Mouse (Mus musculus): Measurements from ENCODE around the gene Fam160b1. TPM values are rescaled to one million over a fixed set of nuclear protein-coding genes. Genes with fewer than 3 reads are reported as not detected.
A peak's percentile ranks its signal among the peaks of the same experiment; 100 is the strongest.

Fam160b1 gene
- polyA plus RNA-seq, 1 experiment from 2014 or later: 15.7 TPM

- no peak for ATAC-seq (ENCODE audit: low FRiP score)
- Histone ChIP-seq H3K27me3 (no peaks in the 10 kb centered on the region), H3K27ac (no peak overlapping the region), H3K4me1 (no peaks in the 10 kb centered on the region), H3K9me3 (no peaks in the 10 kb centered on the region), H3K4me3 (replicated peaks) (no peak overlapping the region), H3K9ac (no peak overlapping the region), H3K4me2 (no peak overlapping the region), H3K36me3 (replicated peaks) (peaks cover 94% of the 10 kb centered on the region)
- 90% methylated on average over 11 of the region's 11 CpGs for WGBS
These were observed 15.3 kb downstream of the Fam160b1 start for GRCm38 (mm10) chr19:57375746-57376145.

DNA sequence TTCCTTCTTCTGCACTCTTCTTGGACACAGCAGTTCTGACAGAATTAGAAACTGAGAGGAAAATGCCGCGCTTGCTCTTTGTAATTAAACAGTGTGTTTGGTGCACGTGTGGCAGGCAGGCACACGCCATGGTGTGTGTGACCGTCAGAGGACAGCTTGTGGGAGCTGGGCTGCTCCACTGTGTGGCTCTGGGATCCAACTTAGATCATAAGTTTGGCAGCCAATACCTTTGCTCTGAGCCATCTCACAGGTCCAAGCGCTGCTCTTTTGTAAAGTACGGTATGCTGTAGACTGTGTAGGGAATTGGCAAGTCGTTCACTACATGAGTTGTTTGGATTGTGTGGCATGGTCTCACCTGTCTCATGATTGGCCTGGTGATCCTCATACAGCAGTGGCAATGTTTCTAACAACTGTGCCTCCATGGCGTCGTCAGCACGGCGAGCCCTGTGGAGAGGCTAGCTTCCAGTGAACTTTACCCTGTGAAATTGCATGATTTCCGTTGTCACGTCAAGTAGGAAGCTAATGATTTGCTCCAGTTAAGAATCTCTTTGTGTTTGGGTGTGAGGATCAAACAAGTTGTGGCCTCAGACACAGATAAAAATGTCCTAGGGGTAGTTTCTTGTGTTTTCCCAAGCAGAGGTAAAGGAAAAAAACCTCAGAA, 16.7 kb downstream of the Fam160b1 start:
- no peaks in the 10 kb centered on the region for H3K4me1 ChIP-seq
- no peaks in the 10 kb centered on the region for H3K9me3 ChIP-seq
- no peak overlapping the region for H3K4me2 ChIP-seq
- H3K27ac ChIP-seq: no peak overlapping the region
- no peak overlapping the region for H3K4me3 ChIP-seq (replicated peaks)
- no peak for ATAC-seq (ENCODE audit: low FRiP score)
- no peak overlapping the region for H3K9ac ChIP-seq
- peaks cover 93% of the 10 kb centered on the region for H3K36me3 ChIP-seq (replicated peaks)
- no peaks in the 10 kb centered on the region for H3K27me3 ChIP-seq
- 97% methylated on average over 14 of the region's 14 CpGs for WGBS

DNA sequence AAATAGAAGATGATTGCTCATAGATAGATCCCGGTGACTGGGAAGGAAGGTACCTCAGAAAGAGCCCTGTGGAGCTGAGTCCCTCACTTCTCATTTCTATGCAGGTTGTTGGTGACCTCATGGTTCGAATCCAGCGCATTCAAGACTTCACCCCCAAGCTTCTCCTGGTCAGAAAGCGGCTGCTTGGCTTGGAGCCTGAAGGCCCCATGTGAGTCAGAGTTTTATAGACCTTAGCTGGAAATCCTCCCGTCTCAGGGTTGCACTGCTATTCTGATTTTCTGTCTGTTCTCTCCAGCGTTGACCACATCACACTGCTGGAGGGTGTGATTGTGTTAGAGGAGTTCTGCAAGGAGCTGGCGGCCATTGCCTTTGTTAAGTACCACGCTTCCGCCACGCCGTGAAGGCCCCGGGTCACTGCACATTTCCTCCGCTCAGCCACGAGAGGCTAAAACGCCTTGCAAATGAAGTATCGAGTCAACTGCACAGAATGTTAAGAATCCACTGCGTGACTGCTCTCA, 25.8 kb downstream of the Fam160b1 start:
- H3K4me2 ChIP-seq: no peak overlapping the region
- no peak for ATAC-seq (ENCODE audit: low FRiP score)
- H3K27me3 ChIP-seq: no peaks in the 10 kb centered on the region
- H3K27ac ChIP-seq: no peak overlapping the region
- no peak overlapping the region for H3K4me3 ChIP-seq (replicated peaks)
- H3K36me3 ChIP-seq (replicated peaks): peaks cover 84% of the 10 kb centered on the region
- WGBS: 91% methylated on average over 17 of the region's 17 CpGs
- H3K9me3 ChIP-seq: no peaks in the 10 kb centered on the region
- H3K4me1 ChIP-seq: no peaks in the 10 kb centered on the region
- H3K9ac ChIP-seq: no peak overlapping the region

DNA sequence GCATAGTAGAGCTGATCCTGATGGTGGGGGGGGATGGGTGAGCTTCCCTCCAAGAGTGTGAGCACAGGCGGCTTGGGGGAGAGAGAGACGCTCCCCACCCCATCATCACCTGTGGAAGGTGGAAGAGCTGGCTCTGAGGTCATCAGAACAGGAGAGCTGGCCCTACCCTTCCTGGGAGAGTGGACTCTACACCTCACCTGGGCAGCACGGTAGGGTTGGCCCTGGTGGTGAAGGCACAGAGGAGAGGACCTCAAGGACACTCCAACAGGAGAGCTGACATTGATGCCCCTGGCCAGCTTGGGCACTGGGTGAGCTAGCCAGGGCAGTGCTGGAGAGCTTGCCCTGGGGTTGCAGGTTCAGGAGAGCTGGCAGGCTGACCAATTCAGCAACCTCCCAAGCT, 31.1 kb downstream of the Fam160b1 start:
- 92% methylated on average over 3 of the region's 3 CpGs for WGBS
- H3K27me3 ChIP-seq: no peaks in the 10 kb centered on the region
- H3K36me3 ChIP-seq (replicated peaks): peaks cover 33% of the 10 kb centered on the region
- H3K4me1 ChIP-seq: no peaks in the 10 kb centered on the region
- no peak for ATAC-seq (ENCODE audit: low FRiP score)
- no peak overlapping the region for H3K27ac ChIP-seq
- H3K4me3 ChIP-seq (replicated peaks): no peak overlapping the region
- no peak overlapping the region for H3K9ac ChIP-seq
- H3K9me3 ChIP-seq: no peaks in the 10 kb centered on the region
- no peak overlapping the region for H3K4me2 ChIP-seq

DNA sequence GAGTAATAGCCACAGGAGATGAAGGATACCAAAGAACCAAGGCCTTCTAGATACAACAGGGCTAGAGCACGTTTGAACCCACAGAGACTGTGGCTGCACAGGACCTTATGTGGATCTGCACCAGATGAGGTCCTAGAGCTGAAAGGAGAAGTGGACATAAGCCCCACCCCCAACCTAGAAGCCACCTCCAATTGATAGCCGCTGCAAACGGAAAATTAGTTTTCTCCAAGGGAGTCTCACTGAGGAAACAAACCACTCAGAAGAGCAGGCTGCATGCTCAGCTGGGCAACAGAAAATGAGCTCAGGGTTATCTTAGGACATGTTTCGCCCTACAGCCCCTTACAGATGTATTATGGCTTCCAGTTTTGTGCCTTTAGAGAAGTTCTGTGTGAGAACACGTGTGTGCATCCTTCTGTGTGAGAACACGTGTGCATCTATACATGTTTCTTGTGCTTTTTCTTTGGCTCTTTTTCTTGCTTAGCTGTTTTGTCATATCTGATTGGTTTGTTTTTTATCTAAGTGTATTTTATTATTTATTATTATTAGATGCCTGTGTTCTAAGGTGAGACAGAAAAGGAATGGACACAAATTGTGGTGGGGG, 33.0 kb downstream of the Fam160b1 start:
- no peak for ATAC-seq (ENCODE audit: low FRiP score)
- Histone ChIP-seq H3K4me2 (no peak overlapping the region), H3K27me3 (no peaks in the 10 kb centered on the region), H3K4me1 (no peaks in the 10 kb centered on the region), H3K9ac (no peak overlapping the region), H3K4me3 (replicated peaks) (no peak overlapping the region), H3K27ac (no peak overlapping the region), H3K36me3 (replicated peaks) (peaks cover 15% of the 10 kb centered on the region), H3K9me3 (no peaks in the 10 kb centered on the region)
- 78% methylated on average over 6 of the region's 6 CpGs for WGBS

DNA sequence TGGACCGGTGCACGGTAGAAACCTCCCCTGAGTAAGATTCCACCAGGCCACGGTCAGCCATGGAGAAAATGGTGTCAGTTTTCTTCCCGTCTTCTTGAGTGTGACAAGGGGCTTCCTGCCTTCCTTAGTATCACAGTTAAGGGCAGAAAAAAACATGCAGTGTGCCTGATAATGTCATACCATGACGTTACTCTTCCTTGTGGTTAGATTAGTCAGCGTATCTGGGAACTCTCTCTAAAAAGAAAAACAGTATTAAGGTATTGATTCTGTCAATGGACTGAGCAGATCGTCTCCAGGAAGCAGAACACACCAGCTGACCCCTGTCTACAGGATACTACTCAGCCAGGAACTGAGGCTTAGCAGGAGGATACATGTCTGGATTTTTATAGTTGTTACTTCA, 36.1 kb downstream of the Fam160b1 start:
- no peak for ATAC-seq (ENCODE audit: low FRiP score)
- Histone ChIP-seq H3K36me3 (replicated peaks) (no peaks in the 10 kb centered on the region), H3K4me2 (no peak overlapping the region), H3K27me3 (no peaks in the 10 kb centered on the region), H3K4me1 (no peaks in the 10 kb centered on the region), H3K27ac (no peak overlapping the region), H3K9ac (no peak overlapping the region), H3K4me3 (replicated peaks) (no peak overlapping the region), H3K9me3 (no peaks in the 10 kb centered on the region)
- WGBS: 88% methylated on average over 7 of the region's 7 CpGs

- no peaks in the 10 kb centered on the region for H3K36me3 ChIP-seq (replicated peaks)
- H3K9me3 ChIP-seq: no peaks in the 10 kb centered on the region
- H3K27me3 ChIP-seq: no peaks in the 10 kb centered on the region
- no peak overlapping the region for H3K27ac ChIP-seq
- H3K4me2 ChIP-seq: no peak overlapping the region
- 66% methylated on average over 6 of the region's 6 CpGs for WGBS
- no peak overlapping the region for H3K4me3 ChIP-seq (replicated peaks)
- no peak overlapping the region for H3K9ac ChIP-seq
- no peak for ATAC-seq (ENCODE audit: low FRiP score)
- H3K4me1 ChIP-seq: peaks cover 8% of the 10 kb centered on the region; the same call in 1 of the 2 replicates
These were observed 41.9 kb downstream of the Fam160b1 start for GRCm38 (mm10) chr19:57402364-57402763.

DNA sequence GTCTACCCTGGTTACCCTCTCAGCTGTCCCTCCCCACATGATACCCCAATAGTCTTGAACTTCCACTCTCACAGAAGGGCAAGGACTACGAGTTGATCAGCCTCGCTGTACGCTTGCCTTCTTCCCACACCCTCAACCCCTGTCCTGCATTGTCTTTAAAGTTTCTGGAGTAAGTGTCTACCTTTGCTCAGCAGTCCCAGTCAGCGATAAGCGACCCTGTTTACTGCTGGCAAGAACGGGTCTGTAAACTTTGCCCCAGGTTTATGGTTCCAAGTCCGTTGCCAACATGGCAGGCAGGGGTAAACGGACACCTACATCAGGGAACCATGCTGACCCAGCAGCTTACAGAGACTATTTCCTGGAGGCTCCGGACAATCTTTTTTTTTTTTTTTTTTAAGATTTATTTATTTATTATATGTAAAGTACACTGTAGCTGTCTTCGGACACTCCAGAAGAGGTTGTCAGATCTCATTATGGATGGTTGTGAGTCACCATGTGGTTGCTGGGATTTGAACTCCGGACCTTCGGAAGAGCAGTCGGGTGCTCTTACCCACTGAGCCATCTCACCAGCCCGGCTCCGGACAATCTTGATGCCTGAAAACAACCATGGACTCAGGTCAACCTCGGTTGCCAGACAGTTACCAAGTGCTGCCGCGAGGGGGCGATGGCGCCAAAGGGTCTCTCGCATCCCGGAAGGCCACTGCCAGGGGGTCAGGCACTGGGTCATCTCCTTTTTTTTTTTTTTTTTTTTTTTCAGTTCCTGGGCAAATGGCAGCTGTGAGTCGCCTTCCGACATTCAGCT, 43.4 kb downstream of the Fam160b1 start:
- no peaks in the 10 kb centered on the region for H3K36me3 ChIP-seq (replicated peaks)
- peak overlapping the region; percentile 31; the same call in 1 of the 2 replicates for H3K4me2 ChIP-seq
- ATAC-seq (ENCODE audit: low FRiP score): peak; percentile 55
- H3K4me3 ChIP-seq (replicated peaks): no peak overlapping the region
- peaks cover 8% of the 10 kb centered on the region; the same call in 1 of the 2 replicates for H3K4me1 ChIP-seq
- 0 out of 2 replicates have a peak overlapping the region, but pooled peaks have one; percentile 20 for H3K27ac ChIP-seq
- no peaks in the 10 kb centered on the region for H3K9me3 ChIP-seq
- no peaks in the 10 kb centered on the region for H3K27me3 ChIP-seq
- WGBS: 13% methylated on average over 24 of the region's 24 CpGs
- H3K9ac ChIP-seq: no peak overlapping the region

DNA sequence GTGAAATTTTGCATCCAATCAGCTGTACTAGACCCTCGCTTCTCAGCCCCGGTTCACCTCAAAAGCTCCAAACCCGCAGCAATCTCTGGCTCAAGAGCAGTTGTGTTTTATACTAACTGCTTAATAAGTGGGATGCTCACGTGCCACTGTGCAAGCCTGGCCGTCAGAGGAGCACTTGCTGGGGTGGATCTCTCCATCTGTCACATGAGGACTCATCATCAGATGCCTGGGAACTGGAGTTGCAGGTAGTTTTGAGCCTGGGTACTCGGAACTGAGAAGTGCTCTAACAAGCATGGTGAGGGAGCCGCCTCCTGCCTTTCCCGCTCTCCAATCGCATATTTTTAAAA, 44.0 kb downstream of the Fam160b1 start:
- Histone ChIP-seq H3K4me2 (peak overlapping the region; percentile 31; the same call in 1 of the 2 replicates), H3K27me3 (no peaks in the 10 kb centered on the region), H3K4me1 (peaks cover 8% of the 10 kb centered on the region; the same call in 1 of the 2 replicates), H3K36me3 (replicated peaks) (no peaks in the 10 kb centered on the region), H3K27ac (no peak overlapping the region), H3K4me3 (replicated peaks) (no peak overlapping the region), H3K9me3 (no peaks in the 10 kb centered on the region), H3K9ac (no peak overlapping the region)
- WGBS: 8% methylated on average over 9 of the region's 9 CpGs
- 0 out of 2 replicates have a peak, but pooled peaks have one; percentile 3 for ATAC-seq (ENCODE audit: low FRiP score)

- Histone ChIP-seq H3K4me3 (replicated peaks) (no peak overlapping the region), H3K9ac (no peak overlapping the region), H3K36me3 (replicated peaks) (no peaks in the 10 kb centered on the region), H3K9me3 (no peaks in the 10 kb centered on the region), H3K27ac (no peak overlapping the region), H3K4me1 (peaks cover 11% of the 10 kb centered on the region), H3K27me3 (no peaks in the 10 kb centered on the region), H3K4me2 (no peak overlapping the region)
- WGBS: 100% methylated on average over 1 of the region's 1 CpGs
- ATAC-seq (ENCODE audit: low FRiP score): no peak
These were observed 47.5 kb downstream of the Fam160b1 start for GRCm38 (mm10) chr19:57407947-57408346.

DNA sequence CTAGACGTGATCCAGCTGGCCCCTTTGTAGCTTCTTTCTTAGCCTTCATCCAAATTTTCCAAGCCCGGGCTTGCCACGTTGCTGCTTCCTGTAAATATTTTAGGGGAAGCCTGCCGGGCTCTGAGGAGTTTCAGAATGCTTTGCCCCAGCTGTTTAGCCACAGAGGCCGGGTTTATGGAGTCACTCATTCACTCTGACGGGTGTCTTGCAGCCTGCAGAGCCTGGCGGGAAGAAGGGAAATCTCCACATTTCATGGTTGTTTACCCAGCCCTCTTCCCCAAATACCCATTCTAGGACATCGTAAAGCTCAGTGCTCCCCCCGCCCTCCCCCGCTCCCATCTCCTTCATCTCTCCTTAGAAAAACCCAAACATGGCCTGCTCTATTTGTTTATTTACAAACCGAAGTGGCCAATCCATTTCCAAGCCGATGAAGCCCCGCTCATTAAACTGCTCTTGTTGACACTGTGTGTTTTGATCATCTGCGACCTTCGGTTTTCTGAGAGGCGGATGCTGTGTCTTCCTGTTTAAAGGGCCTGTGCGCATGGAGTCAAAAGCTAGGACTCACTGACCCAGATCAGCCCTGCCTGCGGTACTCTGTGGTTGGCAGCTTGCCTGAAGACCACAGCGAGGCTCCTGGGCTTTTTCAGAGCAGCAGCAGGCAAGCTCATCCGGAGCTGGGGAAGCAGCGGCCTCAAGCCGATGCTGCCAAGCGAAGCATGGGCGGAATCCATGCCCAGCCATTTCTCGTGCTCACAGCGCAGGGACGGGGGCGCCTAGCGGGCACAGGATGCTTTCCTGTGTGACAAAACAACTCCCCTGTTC, 51.1 kb downstream of the Fam160b1 start:
- no peak overlapping the region for H3K9ac ChIP-seq
- peak overlapping the region; percentile 46; the same call in 1 of the 2 replicates for H3K27ac ChIP-seq
- WGBS: 53% methylated on average over 29 of the region's 29 CpGs
- no peak overlapping the region for H3K4me3 ChIP-seq (replicated peaks)
- no peak for ATAC-seq (ENCODE audit: low FRiP score)
- no peaks in the 10 kb centered on the region for H3K27me3 ChIP-seq
- H3K4me2 ChIP-seq: no peak overlapping the region
- H3K36me3 ChIP-seq (replicated peaks): no peaks in the 10 kb centered on the region
- no peaks in the 10 kb centered on the region for H3K9me3 ChIP-seq
- peaks cover 10% of the 10 kb centered on the region for H3K4me1 ChIP-seq

DNA sequence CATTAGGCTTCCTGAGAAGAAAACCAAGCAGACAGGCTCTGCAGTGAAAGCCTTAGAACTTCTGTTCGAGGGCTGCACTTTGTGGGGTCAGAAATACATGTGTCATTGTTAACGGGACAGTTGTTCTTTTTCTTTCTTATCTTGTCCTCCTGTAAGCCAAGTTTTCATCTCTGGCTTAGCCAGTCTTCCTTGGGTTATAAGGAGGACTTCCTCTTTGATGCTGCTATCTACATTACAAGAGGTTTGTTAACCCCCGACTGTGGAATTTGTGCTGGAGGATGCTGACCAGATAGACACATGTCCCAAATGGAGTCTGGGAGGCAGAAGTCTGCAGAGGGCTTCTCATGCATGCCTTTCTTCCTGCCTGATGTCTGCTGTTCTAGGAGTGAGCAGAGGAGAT, 52.7 kb downstream of the Fam160b1 start:
- H3K9me3 ChIP-seq: no peaks in the 10 kb centered on the region
- H3K36me3 ChIP-seq (replicated peaks): no peaks in the 10 kb centered on the region
- H3K27me3 ChIP-seq: peaks cover 7% of the 10 kb centered on the region; the same call in 1 of the 2 replicates
- H3K4me3 ChIP-seq (replicated peaks): no peak overlapping the region
- 87% methylated on average over 3 of the region's 3 CpGs for WGBS
- ATAC-seq (ENCODE audit: low FRiP score): no peak
- H3K4me2 ChIP-seq: no peak overlapping the region
- no peak overlapping the region for H3K9ac ChIP-seq
- no peak overlapping the region for H3K27ac ChIP-seq
- peaks cover 16% of the 10 kb centered on the region for H3K4me1 ChIP-seq

Measured in forebrain, embryonic 12.5 days (tissue).